Comparison of ENCODE assay signal across 8 mouse cellular contexts in the genomic region with DNA sequence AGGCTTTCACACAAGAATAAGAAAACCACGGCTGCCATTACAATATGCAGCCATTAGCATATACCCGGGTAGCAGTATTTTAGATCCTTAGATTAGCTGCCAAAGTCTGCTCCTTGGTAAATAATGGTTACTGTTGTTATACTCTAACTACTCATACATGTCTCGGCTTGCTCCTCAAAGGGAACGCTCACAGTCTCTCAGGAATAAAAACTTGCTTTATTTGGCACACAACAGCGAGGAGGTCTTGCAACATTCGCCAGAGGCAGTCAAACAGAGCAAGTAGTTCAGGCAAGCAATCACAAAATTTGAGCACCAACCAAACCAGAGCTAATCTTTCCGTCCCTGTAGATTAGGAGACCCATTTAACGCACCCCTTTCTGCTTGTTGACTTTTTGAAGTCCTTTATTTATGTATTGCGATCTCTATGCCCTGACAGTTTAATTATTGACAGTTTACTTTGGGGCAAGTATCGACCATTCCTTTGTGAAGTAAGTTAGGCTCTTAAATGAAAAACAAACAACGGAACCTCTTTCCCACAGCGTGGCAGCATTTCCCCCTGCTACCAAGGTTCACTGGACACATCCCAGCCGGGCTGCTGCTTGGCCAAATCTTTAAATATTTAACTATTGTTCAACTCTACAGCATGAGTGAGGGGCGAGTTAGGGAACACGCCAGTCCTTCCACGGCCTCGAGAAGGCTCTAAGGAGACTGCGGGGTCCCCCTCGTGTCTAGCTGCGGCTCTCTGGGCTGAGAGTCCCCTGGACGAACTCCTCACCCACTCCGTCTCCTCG. TPM values are rescaled to one million over a fixed set of nuclear protein-coding genes. Genes with fewer than 3 reads are reported as not detected.
A peak's percentile ranks its signal among the peaks of the same experiment; 100 is the strongest.
DNase-seq lines count a peak whose midpoint lies in the region; ATAC-seq and TF ChIP-seq lines count a peak whose summit lies in the region.

No protein-coding gene starts in this region.

- H3K4me1 ChIP-seq in forebrain, embryonic 13.5 days, result peaks cover 41% of the 10 kb centered on the region
- peaks cover 16% of the 10 kb centered on the region for H3K4me1 ChIP-seq in hindbrain, embryonic 16.5 days (ENCODE audit: control insufficient read depth, insufficient read depth, low read depth, low read length)
- peaks cover 19% of the 10 kb centered on the region; the same call in 1 of the 2 replicates for H3K4me1 ChIP-seq in limb, embryonic 14.5 days (ENCODE audit: control insufficient read depth, insufficient read depth, low read length)
- H3K4me1 ChIP-seq in midbrain, embryonic 14.5 days (ENCODE audit: control insufficient read depth, insufficient read depth, low read length), result peaks cover 26% of the 10 kb centered on the region

- H3K9ac ChIP-seq in forebrain, embryonic 13.5 days, result peak overlapping the region; percentile 96
- H3K9ac ChIP-seq in hindbrain, embryonic 16.5 days (ENCODE audit: low read depth, low read length), result peak overlapping the region; percentile 88
- peak overlapping the region; percentile 83 for H3K9ac ChIP-seq in limb, embryonic 14.5 days (ENCODE audit: low read depth, low read length, severe bottlenecking)
- peak overlapping the region; percentile 90 for H3K9ac ChIP-seq in midbrain, embryonic 14.5 days (replicated peaks; ENCODE audit: low read length)

- no peaks in the 10 kb centered on the region for H3K36me3 ChIP-seq in forebrain, embryonic 13.5 days (ENCODE audit: poor library complexity, severe bottlenecking)
- no peaks in the 10 kb centered on the region for H3K36me3 ChIP-seq in hindbrain, embryonic 16.5 days (ENCODE audit: control insufficient read depth, insufficient read depth, low read length)
- peaks cover 9% of the 10 kb centered on the region; the same call in 1 of the 2 replicates for H3K36me3 ChIP-seq in limb, embryonic 14.5 days (ENCODE audit: control insufficient read depth, insufficient read depth, low read length)
- peaks cover 7% of the 10 kb centered on the region; the same call in 1 of the 2 replicates for H3K36me3 ChIP-seq in midbrain, embryonic 14.5 days (ENCODE audit: control insufficient read depth, insufficient read depth, low read length)

- no peak for DNase-seq in layer of hippocampus, adult 2 months (ENCODE audit: low spot score in 2 of 2)
- DNase-seq in layer of hippocampus, postnatal 36 days, result no peak
- peak; percentile 32 to 35 for DNase-seq in adrenal gland, postnatal 36 days
- DNase-seq in limb, embryonic 14.5 days (ENCODE audit: low spot score), result peak; percentile 45
- peak; percentile 68 for DNase-seq in midbrain, embryonic 14.5 days
- DNase-seq in frontal cortex, postnatal 14 days (ENCODE audit: low spot score in 2 of 2), result no peak

- no peaks in the 10 kb centered on the region for H3K27me3 ChIP-seq in forebrain, embryonic 13.5 days
- H3K27me3 ChIP-seq in hindbrain, embryonic 16.5 days (replicated peaks; ENCODE audit: control insufficient read depth, insufficient read depth, low read length), result no peaks in the 10 kb centered on the region
- H3K27me3 ChIP-seq in limb, embryonic 14.5 days (ENCODE audit: control insufficient read depth, insufficient read depth, low read length), result no peaks in the 10 kb centered on the region
- H3K27me3 ChIP-seq in midbrain, embryonic 14.5 days (ENCODE audit: control insufficient read depth, insufficient read depth, low read length), result no peaks in the 10 kb centered on the region; the same call in 1 of the 2 replicates

- H3K4me2 ChIP-seq in forebrain, embryonic 13.5 days, result peak overlapping the region; percentile 79
- H3K4me2 ChIP-seq in hindbrain, embryonic 16.5 days (ENCODE audit: low read length), result peak overlapping the region; percentile 86
- peak overlapping the region; percentile 72 for H3K4me2 ChIP-seq in limb, embryonic 14.5 days (replicated peaks; ENCODE audit: low read depth, low read length, severe bottlenecking)
- H3K4me2 ChIP-seq in midbrain, embryonic 14.5 days (ENCODE audit: low read length), result peak overlapping the region; percentile 72

- 2% methylated on average over 23 of the region's 23 CpGs for WGBS in forebrain, embryonic 13.5 days
- 1% methylated on average over 23 of the region's 23 CpGs for WGBS in hindbrain, embryonic 16.5 days
- 3% methylated on average over 23 of the region's 23 CpGs for WGBS in limb, embryonic 14.5 days
- 1% methylated on average over 23 of the region's 23 CpGs for WGBS in midbrain, embryonic 14.5 days

- peak overlapping the region; percentile 98 for H3K4me3 ChIP-seq in layer of hippocampus, adult 2 months
- peak overlapping the region; percentile 92 for H3K4me3 ChIP-seq in forebrain, embryonic 13.5 days
- peak overlapping the region; percentile 70 for H3K4me3 ChIP-seq in hindbrain, embryonic 16.5 days (ENCODE audit: low read length)
- H3K4me3 ChIP-seq in limb, embryonic 14.5 days (replicated peaks; ENCODE audit: low read length), result peak overlapping the region; percentile 74
- peak overlapping the region; percentile 67 for H3K4me3 ChIP-seq in midbrain, embryonic 14.5 days (replicated peaks; ENCODE audit: low read depth, low read length)

- peak; percentile 20; the same call in 1 of the 2 replicates for TF ChIP-seq POLR2A in limb, embryonic 14.5 days (IDR thresholded peaks at IDR 0.05; ENCODE audit: borderline replicate concordance, extremely low read depth, insufficient read depth, insufficient read length)

- peak overlapping the region; percentile 97 for H3K27ac ChIP-seq in layer of hippocampus, adult 2 months
- peak overlapping the region; percentile 87 for H3K27ac ChIP-seq in forebrain, embryonic 13.5 days
- peak overlapping the region; percentile 94 for H3K27ac ChIP-seq in hindbrain, embryonic 16.5 days (ENCODE audit: low read depth, low read length)
- peak overlapping the region; percentile 93 for H3K27ac ChIP-seq in limb, embryonic 14.5 days (replicated peaks; ENCODE audit: low read depth, low read length)
- peak overlapping the region; percentile 89 for H3K27ac ChIP-seq in midbrain, embryonic 14.5 days (replicated peaks; ENCODE audit: low read depth, low read length)

- TF ChIP-seq CTCF in layer of hippocampus, adult 2 months (conservative IDR thresholded peaks at IDR 0.05), result peak; percentile 34

- ATAC-seq in forebrain, embryonic 13.5 days, result peak; percentile 64
- peak; percentile 76 for ATAC-seq in hindbrain, embryonic 16.5 days
- ATAC-seq in limb, embryonic 14.5 days (ENCODE audit: low FRiP score, low read depth), result peak; percentile 50
- peak; percentile 76 for ATAC-seq in midbrain, embryonic 14.5 days (ENCODE audit: low FRiP score, low TSS enrichment)

- no peaks in the 10 kb centered on the region for H3K9me3 ChIP-seq in forebrain, embryonic 13.5 days (replicated peaks)
- no peaks in the 10 kb centered on the region for H3K9me3 ChIP-seq in hindbrain, embryonic 16.5 days (ENCODE audit: control insufficient read depth, low read length)
- H3K9me3 ChIP-seq in limb, embryonic 14.5 days (ENCODE audit: control insufficient read depth, low read length), result no peaks in the 10 kb centered on the region
- no peaks in the 10 kb centered on the region for H3K9me3 ChIP-seq in midbrain, embryonic 14.5 days (ENCODE audit: control insufficient read depth, low read length)

RNA-seq across cellular contexts. Expression of gene Smim15, which starts 0.6 kb away (rescaled TPM):
- 10 to 100 TPM; 58.8 to 60.0 TPM for total RNA-seq in layer of hippocampus, adult 2 months (2021)
- total RNA-seq in layer of hippocampus, postnatal 36 days (2021), result 10 to 100 TPM; 55.7 to 60.6 TPM
- total RNA-seq in adrenal gland, postnatal 36 days (2021), result 10 to 100 TPM; 42.4 to 49.5 TPM
- 49.1 and 52.6 TPM in 2 replicates for polyA plus RNA-seq in forebrain, embryonic 13.5 days (2015; fragmentation: Nextera tagmentation; extraction: Ambion mirVana)
- polyA plus RNA-seq in hindbrain, embryonic 16.5 days (2015; fragmentation: Nextera tagmentation; extraction: Ambion mirVana), result 35.6 and 39.3 TPM in 2 replicates
- polyA plus RNA-seq in limb, embryonic 14.5 days (2012; rRNA removed), result 32.5 and 48.1 TPM in 2 replicates
- 49.3 and 50.3 TPM in 2 replicates for polyA plus RNA-seq in limb, embryonic 14.5 days (2014; fragmentation: Nextera tagmentation; extraction: Ambion mirVana)
- 34.4 and 37.9 TPM in 2 replicates for polyA plus RNA-seq in midbrain, embryonic 14.5 days (2014; fragmentation: Nextera tagmentation; extraction: Ambion mirVana)

Comparison
In these comparisons a context has a peak if more than half of its experiments do, and no peak if none do; other contexts are left out.
1. DNase-seq: peak in adrenal gland, postnatal 36 days (2 of 2), limb, embryonic 14.5 days (single experiment) and midbrain, embryonic 14.5 days (single experiment); none in layer of hippocampus, adult 2 months (0 of 2), layer of hippocampus, postnatal 36 days (0 of 2) and frontal cortex, postnatal 14 days (0 of 2).
2. Peak in every context shown above with its lines, with median percentiles within 50 percentile points of each other: H3K27ac ChIP-seq, H3K4me3 ChIP-seq, ATAC-seq, H3K4me2 ChIP-seq and H3K9ac ChIP-seq.